Mouse (Mus musculus) retina, postnatal 1 day (tissue): ENCODE measurements at regions not wholly inside any gene's neighbourhood (a gene's known extent, or its start where the extent isn't known, plus 50 kb on each side); places are given as distances from the start of the nearest gene placed in this dataset.

ENCODE experiments used
- DNase-seq: peaks from one replicate; pipeline ENCODE4 v3.0.0-alpha.2; 2012

GRCm38 (mm10) chr15:96031085-96031780 is 240.6 kb downstream of the Ano6 start:
- DNase-seq, result no peak

- no peak for DNase-seq
Measured at GRCm38 (mm10) chr15:96035273-96035672, 244.6 kb downstream of the Ano6 start.

- DNase-seq, result no peak
Measured at GRCm38 (mm10) chr15:96045561-96045960, 241.8 kb upstream of the Arid2 start.

GRCm38 (mm10) chr15:96046651-96047050 is 240.7 kb upstream of the Arid2 start:
- no peak for DNase-seq

GRCm38 (mm10) chr15:96050416-96050815 is 236.9 kb upstream of the Arid2 start:
- no peak for DNase-seq

GRCm38 (mm10) chr15:96052586-96052985 is 234.7 kb upstream of the Arid2 start:
- DNase-seq, result no peak

- no peak for DNase-seq
Measured at GRCm38 (mm10) chr15:96055361-96055760, 232.0 kb upstream of the Arid2 start.

- peak; percentile 24 for DNase-seq
Measured at GRCm38 (mm10) chr15:96055796-96056473, 231.4 kb upstream of the Arid2 start.

- DNase-seq, result no peak
Measured at GRCm38 (mm10) chr15:96059623-96060022, 227.7 kb upstream of the Arid2 start.

GRCm38 (mm10) chr15:96064499-96065217 is 222.7 kb upstream of the Arid2 start:
- DNase-seq, result no peak

- DNase-seq, result no peak
Measured at GRCm38 (mm10) chr15:96075615-96076014, 211.7 kb upstream of the Arid2 start.

- DNase-seq, result no peak
Measured at GRCm38 (mm10) chr15:96077756-96078155, 209.6 kb upstream of the Arid2 start.

GRCm38 (mm10) chr15:96078580-96078979 is 208.7 kb upstream of the Arid2 start:
- DNase-seq, result no peak

GRCm38 (mm10) chr15:96089676-96090075 is 197.6 kb upstream of the Arid2 start:
- no peak for DNase-seq

GRCm38 (mm10) chr15:96096438-96096837 is 190.9 kb upstream of the Arid2 start:
- no peak for DNase-seq

GRCm38 (mm10) chr15:96098821-96099220 is 188.5 kb upstream of the Arid2 start:
- no peak for DNase-seq

- peak; percentile 24 for DNase-seq
Measured at GRCm38 (mm10) chr15:96099844-96100640, 187.3 kb upstream of the Arid2 start.

- DNase-seq, result peak; percentile 40
Measured at GRCm38 (mm10) chr15:96103737-96104136, 183.6 kb upstream of the Arid2 start.

- no peak for DNase-seq
Measured at GRCm38 (mm10) chr15:96107503-96107902, 179.8 kb upstream of the Arid2 start.

- DNase-seq, result no peak
Measured at GRCm38 (mm10) chr15:96113091-96113490, 174.2 kb upstream of the Arid2 start.

- no peak for DNase-seq
Measured at GRCm38 (mm10) chr15:96114616-96115015, 172.7 kb upstream of the Arid2 start.

- no peak for DNase-seq
Measured at GRCm38 (mm10) chr15:96115196-96115595, 172.1 kb upstream of the Arid2 start.

GRCm38 (mm10) chr15:96119240-96119639 is 168.1 kb upstream of the Arid2 start:
- no peak for DNase-seq
